Mouse (Mus musculus) layer of hippocampus, adult 6 months (tissue): Measurements from ENCODE around the gene Aqp6. TPM values are rescaled to one million over a fixed set of nuclear protein-coding genes. Genes with fewer than 3 reads are reported as not detected.

Experiments used
- long read RNA-seq, 2 experiments: library from polyadenylated mRNA; unstranded; transcript quantifications; one replicate each; pipeline ENCODE4 v2.0.0; 2019 to 2020
- polyA plus RNA-seq: library from polyadenylated mRNA; unstranded; fragments of <200 nt; fragmentation: Nextera tagmentation; gene quantifications from 2 replicates; pipeline ENCODE4 v1.2.3, GENCODE M21; 2021

Gene Aqp6
- polyA plus RNA-seq = not detected in 2 replicates
- long read RNA-seq, experiment 1 = 0 reads
- long read RNA-seq, experiment 2 = 0 reads

DNA sequence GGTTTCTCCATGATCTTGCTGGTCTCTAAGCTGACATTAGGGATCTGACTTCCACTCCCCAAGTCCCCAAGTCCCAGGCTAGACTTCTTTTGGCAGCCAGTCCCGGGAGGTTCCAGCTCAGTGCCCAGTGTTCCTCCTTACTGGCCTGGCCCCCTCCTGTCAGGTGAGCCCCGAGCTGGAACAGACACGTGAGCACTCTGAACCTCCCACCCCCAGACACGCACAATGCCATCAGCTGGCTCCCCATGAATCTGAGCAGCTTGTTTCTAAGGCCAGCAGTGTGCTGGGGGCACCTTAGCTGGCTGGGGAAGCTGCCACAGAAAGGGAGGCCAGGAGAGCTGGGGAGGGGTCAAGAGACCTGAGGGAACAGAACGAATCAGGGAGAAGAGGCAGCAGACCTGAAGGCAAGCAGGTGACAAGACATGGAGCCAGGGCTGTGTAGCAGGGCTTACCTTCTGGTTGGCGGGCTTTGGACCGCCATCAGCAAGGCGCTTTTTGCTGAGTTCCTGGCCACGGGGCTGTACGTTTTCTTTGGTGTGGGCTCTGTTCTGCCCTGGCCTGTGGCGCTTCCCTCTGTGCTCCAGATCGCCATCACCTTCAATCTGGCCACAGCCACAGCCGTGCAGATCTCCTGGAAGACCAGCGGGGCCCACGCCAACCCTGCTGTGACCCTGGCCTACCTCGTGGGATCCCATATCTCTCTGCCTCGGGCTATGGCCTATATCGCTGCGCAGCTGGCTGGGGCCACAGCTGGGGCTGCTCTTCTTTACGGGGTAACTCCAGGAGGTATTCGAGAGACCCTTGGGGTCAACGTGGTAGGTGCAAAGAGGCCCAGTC lies at the start of gene Aqp6:
Gene Aqp6 (plus strand): TSS at position 415 of the 837 bp plus-strand sequence.

DNA sequence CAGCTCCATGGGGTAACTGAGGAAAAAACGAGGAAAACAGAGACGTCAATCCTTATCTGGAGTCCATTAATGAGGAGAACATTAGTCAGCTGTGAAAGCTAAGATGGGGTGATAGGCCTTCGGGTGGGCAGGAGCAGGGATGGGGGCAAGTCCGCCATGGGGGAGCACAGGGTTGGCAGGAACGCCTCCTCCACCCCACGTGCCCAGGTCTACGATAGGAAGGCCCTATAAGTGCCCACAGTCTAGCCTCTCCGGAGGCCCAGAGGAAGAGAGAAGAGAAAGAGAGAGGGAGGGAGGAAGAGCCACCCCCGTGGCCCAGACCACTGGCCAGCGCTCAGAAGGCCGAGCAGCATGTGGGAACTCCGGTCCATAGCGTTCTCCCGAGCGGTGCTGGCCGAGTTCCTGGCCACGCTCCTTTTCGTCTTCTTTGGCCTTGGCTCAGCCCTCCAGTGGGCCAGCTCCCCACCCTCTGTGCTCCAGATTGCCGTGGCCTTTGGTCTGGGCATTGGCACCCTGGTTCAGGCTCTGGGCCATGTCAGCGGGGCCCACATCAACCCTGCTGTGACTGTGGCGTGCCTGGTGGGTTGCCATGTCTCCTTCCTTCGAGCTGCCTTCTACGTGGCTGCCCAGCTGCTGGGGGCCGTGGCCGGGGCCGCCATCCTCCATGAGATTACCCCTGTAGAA lies 22.3 kb upstream of the Aqp6 start, which contains the start of gene Aqp2:
Gene Aqp2 (plus strand): TSS at position 254 of the 684 bp plus-strand sequence.

DNA sequence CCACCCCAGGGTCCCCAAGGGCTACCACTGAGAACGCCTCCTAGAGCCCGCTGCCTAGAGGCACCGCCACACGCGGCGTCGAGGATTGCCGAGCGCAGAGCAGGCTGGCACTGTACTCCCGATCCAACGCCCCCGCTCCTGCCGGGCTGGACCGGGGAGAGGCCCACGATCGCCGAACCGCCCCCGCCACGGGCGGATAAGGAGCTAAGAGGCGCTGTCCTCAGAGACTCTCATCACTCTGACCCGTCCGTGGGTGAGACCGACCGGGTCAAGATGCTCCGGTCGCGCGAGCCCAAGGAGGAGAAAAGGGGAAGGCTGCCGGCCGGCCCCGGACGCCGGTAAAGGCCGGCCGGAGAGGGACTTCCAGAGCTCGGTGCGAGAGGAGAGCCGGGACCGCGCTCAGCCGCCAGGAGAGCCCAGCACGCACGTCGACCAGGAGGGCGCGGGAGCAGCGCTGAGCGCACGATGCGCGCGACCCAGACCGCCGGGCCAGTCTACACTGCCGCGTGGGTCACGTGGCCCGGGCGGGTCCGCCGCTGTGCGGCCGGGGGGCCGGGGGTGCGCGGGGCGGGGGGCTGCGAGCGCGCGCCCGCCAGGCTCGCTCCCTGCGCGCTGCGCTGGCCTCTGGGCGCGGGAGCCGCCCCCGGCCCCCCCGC lies 10.6 kb upstream of the Aqp6 start, which contains the start of gene Aqp5:
Gene Aqp5 (plus strand): TSS at position 354 of the 656 bp plus-strand sequence.

DNA sequence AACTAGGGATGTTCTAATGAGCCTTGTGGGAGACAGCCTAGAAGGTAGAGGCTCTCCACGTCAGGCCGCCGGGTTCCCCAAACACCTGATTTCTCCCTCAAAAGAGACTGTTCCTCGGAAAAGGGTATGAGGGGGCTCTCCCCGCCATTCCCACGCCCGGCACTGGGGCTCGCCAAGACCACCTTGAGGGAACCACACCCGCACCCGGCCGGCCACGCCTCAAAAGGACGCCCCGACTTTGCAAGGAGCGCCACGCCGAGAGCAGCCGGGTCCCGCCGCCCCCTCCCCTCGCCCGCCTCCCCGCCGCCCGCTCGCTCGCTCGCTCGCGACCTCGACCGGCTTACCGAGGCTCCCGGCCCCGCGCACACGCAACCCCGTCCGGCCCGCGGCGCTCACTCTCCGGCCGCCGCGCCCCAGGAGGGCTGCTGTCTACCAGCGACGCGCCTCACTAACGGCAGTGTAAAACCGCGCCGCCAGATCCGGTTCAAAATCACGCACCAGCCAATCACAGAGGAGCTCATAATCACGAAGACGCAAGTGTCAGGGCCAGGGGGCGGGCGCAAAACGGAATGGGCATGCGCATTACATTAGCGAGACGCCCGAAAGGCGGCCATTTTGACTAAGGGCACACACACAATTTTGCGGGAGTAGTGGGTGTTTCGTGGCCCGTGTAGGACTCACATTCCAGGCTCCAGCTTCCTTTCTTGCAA lies 50.1 kb downstream of the Aqp6 start, which contains the start of gene Racgap1:
Gene Racgap1 (minus strand): TSS at position 494 of the 710 bp plus-strand sequence.

Other genes starting within 250 kb of the Aqp6 start
- 0.44 and 0.49 TPM in 2 replicates for gene Fmnl3, start 230.9 kb upstream of the Aqp6 start, polyA plus RNA-seq
- 160 and 199 TPM in 2 replicates for gene Tmbim6, start 208.5 kb upstream of the Aqp6 start, polyA plus RNA-seq
- 1.2 and 1.6 TPM in 2 replicates for gene Nckap5l, start 143.7 kb upstream of the Aqp6 start, polyA plus RNA-seq
- 7.6 and 7.8 TPM in 2 replicates for gene Bcdin3d, start 126.7 kb upstream of the Aqp6 start, polyA plus RNA-seq
- gene Faim2, start 73.2 kb upstream of the Aqp6 start, polyA plus RNA-seq = 208 and 215 TPM in 2 replicates
- 0.16 TPM in 1 of 2 replicates, not detected in the other for gene Aqp2, start 22.3 kb upstream of the Aqp6 start, polyA plus RNA-seq
- 0.16 TPM in 1 of 2 replicates, not detected in the other for gene Aqp5, start 10.6 kb upstream of the Aqp6 start, polyA plus RNA-seq
- gene Racgap1, start 50.3 kb downstream of the Aqp6 start, polyA plus RNA-seq = 3.0 and 3.2 TPM in 2 replicates
- gene Asic1, start 69.0 kb downstream of the Aqp6 start, polyA plus RNA-seq = 2.1 and 2.2 TPM in 2 replicates
- gene Smarcd1, start 100.7 kb downstream of the Aqp6 start, polyA plus RNA-seq = 35.8 and 41.4 TPM in 2 replicates
- gene Gm17349, start 104.1 kb downstream of the Aqp6 start, polyA plus RNA-seq = not detected in 2 replicates
- gene Gpd1, start 116.1 kb downstream of the Aqp6 start, polyA plus RNA-seq = 22.7 and 26.8 TPM in 2 replicates
- 457 and 492 TPM in 2 replicates for gene Cox14, start 124.2 kb downstream of the Aqp6 start, polyA plus RNA-seq
- 40.2 and 41.1 TPM in 2 replicates for gene Cers5, start 171.5 kb downstream of the Aqp6 start, polyA plus RNA-seq